ENCODE assay signal across 22 mouse cellular contexts in the genomic region with DNA sequence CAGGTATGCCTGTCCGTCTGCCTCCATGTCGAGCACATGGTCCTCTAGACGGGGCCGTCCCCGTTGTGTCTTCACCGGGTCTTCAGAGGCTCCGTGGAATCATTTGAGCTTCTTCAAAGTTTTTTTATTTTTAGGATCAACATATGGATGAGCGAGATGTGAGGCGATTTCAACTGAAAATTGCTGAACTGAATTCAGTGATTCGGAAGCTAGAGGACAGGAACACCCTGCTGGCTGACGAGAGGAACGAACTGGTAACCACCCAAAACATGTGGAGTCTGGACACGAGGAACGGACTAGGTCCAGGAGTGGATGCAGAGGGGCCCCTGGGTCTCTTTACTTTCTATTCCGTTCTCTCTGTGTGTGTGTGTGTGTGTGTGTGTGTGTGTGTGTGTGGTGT. TPM values are rescaled to one million over a fixed set of nuclear protein-coding genes. Genes with fewer than 3 reads are reported as not detected.
DNase-seq lines count a peak whose midpoint lies in the region; ATAC-seq and TF ChIP-seq lines count a peak whose summit lies in the region.
"Had no signal": no experiment of that assay in that cellular context is flagged by ENCODE, and none has a peak within 500 bp of the region (broad histone marks: within the 10 kb centered on the region; RNA-seq: fewer than 3 reads in every experiment).

No protein-coding gene starts in this region.

- H3K4me3 ChIP-seq in layer of hippocampus, adult 2 months = no peak overlapping the region
- no peak overlapping the region for H3K4me3 ChIP-seq in lung, embryonic 15.5 days
- H3K4me3 ChIP-seq in stomach, postnatal 0 days (ENCODE audit: low read depth, low read length) = no peak overlapping the region
- H3K4me3 ChIP-seq: embryonic facial prominence, embryonic 10.5 days; heart, adult 2 months; heart, embryonic 15.5 days had no signal

- no peak for DNase-seq in layer of hippocampus, adult 2 months (ENCODE audit: low spot score in 2 of 2)
- DNase-seq in layer of hippocampus, postnatal 25 days (ENCODE audit: extremely low spot score in 1 of 2, low spot score in 1 of 2) = no peak
- no peak for DNase-seq in lung, postnatal 4 days
- peak; percentile 65 for DNase-seq in brain, adult 2 months (ENCODE audit: low read depth, low spot score)
- DNase-seq in stomach, postnatal 0 days (ENCODE audit: low spot score) = no peak
- DNase-seq in ovary, postnatal 10 days (ENCODE audit: low spot score) = no peak
- DNase-seq: adrenal gland, adult 2 months; adrenal gland, postnatal 25 days; cerebellum, adult 2 months; cerebellum, postnatal 10 days; gastrocnemius, postnatal 14 days; heart, adult 2 months; heart, postnatal 14 days had no signal

- 46% methylated on average over 15 of the region's 15 CpGs for WGBS in lung, embryonic 15.5 days
- WGBS in stomach, postnatal 0 days = 61% methylated on average over 15 of the region's 15 CpGs

- no peak for TF ChIP-seq EP300 in stomach, postnatal 0 days (optimal IDR thresholded peaks at IDR 0.05)

- peak; percentile 41; the same call in 1 of the 2 replicates for ATAC-seq in lung, embryonic 15.5 days (ENCODE audit: borderline replicate concordance, extremely low read depth, low FRiP score, low TSS enrichment)
- ATAC-seq in stomach, postnatal 0 days (ENCODE audit: low FRiP score, low TSS enrichment) = no peak
- ATAC-seq: forebrain, embryonic 14.5 days had no signal

- H3K36me3 ChIP-seq in lung, embryonic 15.5 days = no peaks in the 10 kb centered on the region
- H3K36me3 ChIP-seq in stomach, postnatal 0 days (ENCODE audit: control insufficient read depth, insufficient read depth, low read length) = no peaks in the 10 kb centered on the region
- H3K36me3 ChIP-seq: embryonic facial prominence, embryonic 10.5 days; heart, embryonic 15.5 days had no signal

- no peak overlapping the region for H3K4me2 ChIP-seq in lung, embryonic 15.5 days
- H3K4me2 ChIP-seq in stomach, postnatal 0 days (replicated peaks; ENCODE audit: low read depth) = no peak overlapping the region
- H3K4me2 ChIP-seq: heart, embryonic 11.5 days; heart, embryonic 15.5 days; hindbrain, embryonic 14.5 days had no signal

- H3K27ac ChIP-seq in layer of hippocampus, adult 2 months = peak overlapping the region; percentile 43
- H3K27ac ChIP-seq in lung, embryonic 15.5 days = no peak overlapping the region
- no peak overlapping the region for H3K27ac ChIP-seq in stomach, postnatal 0 days (replicated peaks)
- H3K27ac ChIP-seq: embryonic facial prominence, embryonic 10.5 days; heart, adult 2 months; heart, embryonic 15.5 days; hindbrain, embryonic 14.5 days had no signal

- no peaks in the 10 kb centered on the region for H3K27me3 ChIP-seq in lung, embryonic 15.5 days
- H3K27me3 ChIP-seq in stomach, postnatal 0 days (ENCODE audit: control insufficient read depth, insufficient read depth, low read length) = no peaks in the 10 kb centered on the region

- TF ChIP-seq CTCF in layer of hippocampus, adult 2 months (conservative IDR thresholded peaks at IDR 0.05) = peak; percentile 39
- TF ChIP-seq CTCF in stomach, postnatal 0 days (IDR thresholded peaks at IDR 0.05; ENCODE audit: low read depth) = peak; percentile 15; the same call in 1 of the 2 replicates

- H3K9ac ChIP-seq in lung, embryonic 15.5 days = no peak overlapping the region
- no peak overlapping the region for H3K9ac ChIP-seq in stomach, postnatal 0 days (ENCODE audit: low read length)
- H3K9ac ChIP-seq: heart, embryonic 15.5 days; hindbrain, embryonic 14.5 days had no signal

- H3K9me3 ChIP-seq in lung, embryonic 15.5 days = no peaks in the 10 kb centered on the region
- H3K9me3 ChIP-seq in stomach, postnatal 0 days (ENCODE audit: control insufficient read depth, low read length) = no peaks in the 10 kb centered on the region
- H3K9me3 ChIP-seq: embryonic facial prominence, embryonic 10.5 days; heart, embryonic 15.5 days had no signal

- no peaks in the 10 kb centered on the region for H3K4me1 ChIP-seq in lung, embryonic 15.5 days
- H3K4me1 ChIP-seq in stomach, postnatal 0 days (replicated peaks; ENCODE audit: control insufficient read depth, insufficient read depth) = no peaks in the 10 kb centered on the region
- H3K4me1 ChIP-seq: heart, embryonic 15.5 days had no signal

RNA-seq across cellular contexts. Expression of a gene that starts 16.5 kb away (rescaled TPM):
- total RNA-seq in layer of hippocampus, adult 2 months (2021) = 10 to 100 TPM; 31.8 to 33.1 TPM
- total RNA-seq in layer of hippocampus, postnatal 25 days (2021) = 10 to 100 TPM; 21.4 to 28.8 TPM
- not detected in 2 replicates for polyA plus RNA-seq in lung, embryonic 15.5 days (2015; fragmentation: Nextera tagmentation; extraction: Ambion mirVana)
- 0.02 and 0.07 TPM in 2 replicates for polyA plus RNA-seq in stomach, postnatal 0 days (2015; fragmentation: Nextera tagmentation; extraction: Ambion mirVana)
- total RNA-seq: ES-E14; gastrocnemius, adult 18-20 months; gastrocnemius, postnatal 14 days; heart, adult 2 months; hematopoietic stem cell, adult 5-6 weeks had no signal
- polyA plus RNA-seq: embryonic facial prominence, embryonic 10.5 days; heart, adult 2 months; heart, embryonic 11.5 days; heart, embryonic 15.5 days had no signal
